Mouse (Mus musculus) cerebellum, adult 11-12 months (tissue): Measurements from ENCODE around the gene Arhgap27.
"Not testable (repeated sequence)": the region's sequence is repeated elsewhere in the genome, so short reads cannot be mapped to it uniquely, and the experiment has no call there.

Source experiments
- DNase-seq: peaks from one replicate; pipeline ENCODE4 v3.0.0; 2022

The Arhgap27 gene

GRCm38 (mm10) chr11:103292152-103292889 lies 71.2 kb downstream of the Arhgap27 start:
- DNase-seq: no peak

- not testable (repeated sequence) for DNase-seq
Observed at GRCm38 (mm10) chr11:103290841-103291240, 72.7 kb downstream of the Arhgap27 start.

DNA sequence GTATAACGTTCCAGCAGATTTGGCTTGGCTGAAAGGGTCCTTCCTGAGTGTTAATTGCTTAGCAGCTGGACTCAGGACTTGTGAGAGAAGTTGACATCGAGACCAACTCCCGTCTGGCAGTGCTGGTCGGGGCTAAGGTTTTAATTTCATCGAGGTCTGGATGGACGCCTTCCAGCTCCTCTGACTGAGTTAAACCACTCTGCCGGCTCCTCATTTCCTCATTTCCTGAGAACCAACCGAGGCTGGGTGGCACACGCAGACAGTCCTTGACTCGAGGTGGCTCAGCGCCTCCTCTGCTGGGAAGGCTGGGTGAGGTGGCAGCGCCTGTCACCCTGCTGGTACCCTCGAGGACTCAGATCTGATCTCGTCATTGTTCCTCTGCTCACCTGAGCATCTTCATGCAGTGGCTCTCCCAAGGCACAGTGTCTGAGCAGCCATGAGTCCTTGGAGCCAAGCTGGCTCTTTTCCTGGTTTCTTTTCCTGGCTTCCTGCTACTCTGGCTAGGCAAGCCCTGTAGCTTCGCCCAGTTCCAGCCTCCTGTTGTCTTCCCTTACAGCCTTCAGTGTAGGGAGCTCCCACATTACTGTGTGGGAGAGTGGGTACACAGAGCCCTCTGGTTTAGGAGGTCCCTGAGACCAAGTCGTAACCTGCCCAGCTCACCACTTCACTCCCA lies 75.1 kb downstream of the Arhgap27 start:
- DNase-seq: peak; percentile 20

GRCm38 (mm10) chr11:103286910-103287309 lies 76.6 kb downstream of the Arhgap27 start:
- no peak for DNase-seq

DNA sequence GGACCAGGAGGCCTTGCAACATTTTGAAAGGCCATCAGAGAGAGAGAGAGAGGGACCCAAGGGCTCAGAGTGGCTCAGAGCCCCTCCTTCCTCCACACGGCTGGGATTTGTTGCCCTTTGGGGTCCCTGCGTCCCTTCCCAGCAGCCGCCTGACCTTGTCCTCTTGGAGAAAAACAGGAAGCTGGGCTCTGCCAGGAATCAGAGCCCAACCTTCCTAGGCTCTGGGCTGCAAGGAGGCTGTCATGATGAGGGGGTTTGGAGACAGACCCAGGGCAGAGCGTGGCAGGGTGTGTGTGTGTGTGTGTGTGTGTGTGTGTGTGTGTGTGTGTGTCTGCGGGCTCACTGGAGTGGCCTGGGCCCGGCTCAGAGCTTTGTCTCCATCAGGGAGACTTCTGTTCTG lies 77.5 kb downstream of the Arhgap27 start:
- DNase-seq: no peak

GRCm38 (mm10) chr11:103285276-103285675 lies 78.2 kb downstream of the Arhgap27 start:
- DNase-seq: no peak

DNA sequence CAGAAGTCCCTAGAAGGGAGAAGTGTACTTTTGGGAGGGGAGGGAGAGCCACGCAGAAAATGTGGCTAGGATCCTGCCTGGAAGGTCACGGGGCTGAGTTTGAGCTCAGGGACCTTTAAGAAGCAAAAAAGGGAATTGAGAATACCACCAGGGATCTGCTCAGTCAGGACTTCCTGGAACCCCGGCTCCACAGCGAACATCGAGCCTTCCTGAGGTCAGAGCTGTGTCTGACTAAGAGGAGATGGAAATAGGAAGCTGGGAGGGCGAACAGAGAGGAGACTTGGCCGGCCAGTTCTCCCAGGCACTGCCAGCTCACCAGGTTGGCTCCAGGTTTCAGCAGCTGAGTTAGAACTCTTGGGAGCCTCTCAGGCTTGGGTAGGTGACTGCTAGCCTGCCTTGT lies 81.7 kb downstream of the Arhgap27 start:
- no peak for DNase-seq
